Mouse (Mus musculus): ENCODE data around the gene Mpig6b. TPM values are rescaled to one million over a fixed set of nuclear protein-coding genes. Genes with fewer than 3 reads are reported as not detected.

Mpig6b gene
- polyA plus RNA-seq, 1 experiment: 0.25 TPM

DNA sequence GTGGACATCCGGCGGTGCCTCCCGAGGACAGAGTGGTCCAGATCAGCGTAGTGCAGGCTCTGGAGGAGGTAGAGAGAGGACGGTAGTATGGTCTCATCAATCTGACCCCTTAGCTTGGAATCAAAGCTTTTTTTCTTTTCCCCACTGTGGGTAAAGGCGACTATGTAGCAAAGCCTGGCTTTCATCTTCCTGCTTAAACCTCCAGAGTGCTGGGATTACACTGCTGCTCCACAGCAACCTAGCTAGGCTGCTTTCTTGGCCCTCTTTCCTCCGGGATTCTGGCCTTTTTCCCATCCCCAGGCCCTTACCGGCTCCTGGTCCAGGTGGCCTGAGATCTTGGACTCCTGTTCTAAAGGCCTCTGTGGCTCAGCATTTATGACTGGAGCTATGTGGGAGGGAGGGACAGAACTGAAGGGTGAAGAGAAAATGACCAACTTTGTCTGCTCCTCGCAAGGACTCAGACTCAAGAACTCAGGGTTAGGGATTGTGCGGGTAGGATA lies 1.6 kb downstream of the Mpig6b start:
- Histone ChIP-seq H3K4me3 (replicated peaks; ENCODE audit: insufficient read depth, low read depth, low read length) (no peak overlapping the region), H3K27me3 (ENCODE audit: control insufficient read depth, insufficient read depth, low read length) (no peaks in the 10 kb centered on the region), H3K4me1 (ENCODE audit: control insufficient read depth, insufficient read depth, low read length) (peaks cover 43% of the 10 kb centered on the region), H3K27ac (ENCODE audit: insufficient read depth, low read length) (peak overlapping the region; percentile 82)
- no peak for TF ChIP-seq POLR2A (IDR thresholded peaks at IDR 0.05; ENCODE audit: borderline replicate concordance, insufficient read depth, low read length)
- no peak for TF ChIP-seq CTCF (IDR thresholded peaks at IDR 0.05; ENCODE audit: borderline replicate concordance, insufficient read depth, low read depth, low read length)
- 19% methylated on average over 10 of the region's 10 CpGs for WGBS
- peak; percentile 73 to 79 for DNase-seq

DNA sequence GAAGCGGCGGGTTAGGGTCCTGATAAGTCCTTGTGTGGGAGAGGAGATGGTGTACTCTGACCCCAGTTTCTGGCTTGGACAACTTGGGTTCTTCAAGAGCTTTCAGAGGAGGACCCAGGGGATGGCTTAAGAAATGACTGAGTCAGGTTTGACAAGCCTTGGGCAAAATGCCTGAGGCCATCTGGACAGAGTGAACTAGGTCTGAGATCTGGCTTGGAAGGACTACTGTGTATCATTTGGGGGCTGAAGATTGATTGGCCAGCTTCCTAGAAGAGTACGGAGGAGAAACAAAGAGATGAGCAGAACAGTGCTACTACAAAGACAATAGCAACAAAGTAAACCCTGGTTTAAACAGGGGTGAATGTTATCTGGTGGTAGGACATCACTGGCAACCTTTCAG lies 2.5 kb downstream of the Mpig6b start:
- H3K4me3 ChIP-seq (replicated peaks; ENCODE audit: insufficient read depth, low read depth, low read length): no peak overlapping the region
- TF ChIP-seq CTCF (IDR thresholded peaks at IDR 0.05; ENCODE audit: borderline replicate concordance, insufficient read depth, low read depth, low read length) (no peak), POLR2A (IDR thresholded peaks at IDR 0.05; ENCODE audit: borderline replicate concordance, insufficient read depth, low read length) (no peak)
- WGBS: 49% methylated on average over 3 of the region's 3 CpGs
- no peaks in the 10 kb centered on the region for H3K27me3 ChIP-seq (ENCODE audit: control insufficient read depth, insufficient read depth, low read length)
- peak in 1 of 2 experiments; percentile 50 for DNase-seq
- peaks cover 34% of the 10 kb centered on the region for H3K4me1 ChIP-seq (ENCODE audit: control insufficient read depth, insufficient read depth, low read length)
- no peak overlapping the region for H3K27ac ChIP-seq (ENCODE audit: insufficient read depth, low read length)

DNA sequence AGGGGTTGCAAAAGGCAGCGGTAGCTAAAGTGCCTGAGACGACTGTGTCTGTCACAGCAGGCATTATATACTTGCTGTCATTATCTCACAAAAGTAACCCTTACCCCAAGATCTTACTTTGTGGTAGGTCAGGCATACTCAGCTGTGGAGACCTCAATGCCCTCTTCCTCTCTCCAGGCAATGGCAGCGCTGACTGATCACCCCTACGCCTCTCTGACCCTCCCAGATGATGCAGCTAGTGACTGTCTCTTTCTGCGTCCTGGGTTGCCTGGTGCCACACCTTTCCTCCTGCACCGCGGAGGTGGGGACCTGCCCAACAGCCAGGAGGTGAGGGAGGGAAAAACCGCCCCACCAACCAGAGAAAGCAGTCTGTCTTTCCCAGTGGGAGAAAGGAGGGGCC lies 4.7 kb downstream of the Mpig6b start:
- Histone ChIP-seq H3K4me1 (ENCODE audit: control insufficient read depth, insufficient read depth, low read length) (peaks cover 33% of the 10 kb centered on the region), H3K27ac (ENCODE audit: insufficient read depth, low read length) (no peak overlapping the region), H3K27me3 (ENCODE audit: control insufficient read depth, insufficient read depth, low read length) (no peaks in the 10 kb centered on the region), H3K4me3 (replicated peaks; ENCODE audit: insufficient read depth, low read depth, low read length) (no peak overlapping the region)
- TF ChIP-seq POLR2A (IDR thresholded peaks at IDR 0.05; ENCODE audit: borderline replicate concordance, insufficient read depth, low read length) (no peak), CTCF (IDR thresholded peaks at IDR 0.05; ENCODE audit: borderline replicate concordance, insufficient read depth, low read depth, low read length) (no peak)
- no peak for DNase-seq
- WGBS: 73% methylated on average over 8 of the region's 8 CpGs

DNA sequence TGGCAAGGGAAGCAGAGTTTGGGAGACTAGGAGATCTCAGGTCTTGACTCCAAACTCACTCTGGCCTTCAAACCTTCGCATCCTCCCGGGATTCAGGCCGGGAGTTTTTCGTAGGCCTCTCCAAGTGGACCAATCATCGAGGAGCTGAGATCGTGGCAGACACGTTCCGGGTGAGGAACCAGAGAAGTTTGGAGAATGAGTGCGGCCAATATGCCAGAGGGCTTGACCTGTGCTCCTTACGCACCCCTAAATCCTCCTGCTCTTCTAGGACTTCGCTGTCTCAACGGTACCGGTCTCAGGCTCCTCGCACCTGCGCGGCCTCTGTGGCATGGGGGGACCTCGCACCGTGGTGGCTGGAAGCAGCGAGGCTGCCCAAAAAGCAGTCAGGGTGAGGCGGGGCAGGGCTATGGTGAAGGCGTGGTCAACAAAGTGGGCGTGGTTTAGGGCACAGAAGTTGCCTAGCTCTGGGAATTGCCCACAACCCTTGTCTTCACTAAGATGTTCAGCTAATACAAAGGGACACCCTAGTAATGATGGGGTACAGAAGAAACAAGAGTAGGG lies 5.2 kb downstream of the Mpig6b start:
- TF ChIP-seq POLR2A (IDR thresholded peaks at IDR 0.05; ENCODE audit: borderline replicate concordance, insufficient read depth, low read length) (no peak), CTCF (IDR thresholded peaks at IDR 0.05; ENCODE audit: borderline replicate concordance, insufficient read depth, low read depth, low read length) (no peak)
- 53% methylated on average over 22 of the region's 22 CpGs for WGBS
- H3K4me3 ChIP-seq (replicated peaks; ENCODE audit: insufficient read depth, low read depth, low read length): no peak overlapping the region

DNA sequence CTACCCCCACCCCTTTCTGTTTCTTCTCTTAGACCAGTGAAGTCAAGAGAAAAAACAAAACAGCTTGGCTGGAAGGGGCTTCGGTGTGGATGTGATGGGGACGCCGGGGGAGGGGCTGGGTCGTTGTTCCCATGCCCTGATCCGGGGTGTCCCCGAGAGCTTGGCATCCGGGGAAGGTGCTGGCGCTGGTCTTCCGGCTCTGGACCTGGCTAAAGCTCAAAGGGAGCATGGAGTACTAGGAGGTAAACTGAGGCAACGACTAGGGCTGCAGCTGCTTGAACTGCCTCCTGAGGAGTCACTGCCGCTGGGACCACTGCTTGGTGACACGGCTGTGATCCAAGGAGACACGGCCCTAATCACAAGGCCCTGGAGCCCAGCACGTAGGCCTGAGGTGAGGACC lies 5.9 kb downstream of the Mpig6b start:
- peak in 1 of 2 experiments; percentile 36 for DNase-seq
- TF ChIP-seq CTCF (IDR thresholded peaks at IDR 0.05; ENCODE audit: borderline replicate concordance, insufficient read depth, low read depth, low read length) (no peak), POLR2A (IDR thresholded peaks at IDR 0.05; ENCODE audit: borderline replicate concordance, insufficient read depth, low read length) (no peak)
- WGBS: 9% methylated on average over 14 of the region's 14 CpGs
- Histone ChIP-seq H3K4me1 (ENCODE audit: control insufficient read depth, insufficient read depth, low read length) (peaks cover 28% of the 10 kb centered on the region), H3K4me3 (replicated peaks; ENCODE audit: insufficient read depth, low read depth, low read length) (peak overlapping the region; percentile 88), H3K27ac (ENCODE audit: insufficient read depth, low read length) (no peak overlapping the region), H3K27me3 (ENCODE audit: control insufficient read depth, insufficient read depth, low read length) (no peaks in the 10 kb centered on the region)

More for the DNA sequence above, 5.2 kb downstream of the Mpig6b start:
- Histone ChIP-seq H3K27me3 (ENCODE audit: control insufficient read depth, insufficient read depth, low read length) (no peaks in the 10 kb centered on the region), H3K4me1 (ENCODE audit: control insufficient read depth, insufficient read depth, low read length) (peaks cover 33% of the 10 kb centered on the region), H3K27ac (ENCODE audit: insufficient read depth, low read length) (0 out of 2 replicates have a peak overlapping the region, but pooled peaks have one; percentile 11)
- DNase-seq: peak in 1 of 2 experiments; percentile 34

DNA sequence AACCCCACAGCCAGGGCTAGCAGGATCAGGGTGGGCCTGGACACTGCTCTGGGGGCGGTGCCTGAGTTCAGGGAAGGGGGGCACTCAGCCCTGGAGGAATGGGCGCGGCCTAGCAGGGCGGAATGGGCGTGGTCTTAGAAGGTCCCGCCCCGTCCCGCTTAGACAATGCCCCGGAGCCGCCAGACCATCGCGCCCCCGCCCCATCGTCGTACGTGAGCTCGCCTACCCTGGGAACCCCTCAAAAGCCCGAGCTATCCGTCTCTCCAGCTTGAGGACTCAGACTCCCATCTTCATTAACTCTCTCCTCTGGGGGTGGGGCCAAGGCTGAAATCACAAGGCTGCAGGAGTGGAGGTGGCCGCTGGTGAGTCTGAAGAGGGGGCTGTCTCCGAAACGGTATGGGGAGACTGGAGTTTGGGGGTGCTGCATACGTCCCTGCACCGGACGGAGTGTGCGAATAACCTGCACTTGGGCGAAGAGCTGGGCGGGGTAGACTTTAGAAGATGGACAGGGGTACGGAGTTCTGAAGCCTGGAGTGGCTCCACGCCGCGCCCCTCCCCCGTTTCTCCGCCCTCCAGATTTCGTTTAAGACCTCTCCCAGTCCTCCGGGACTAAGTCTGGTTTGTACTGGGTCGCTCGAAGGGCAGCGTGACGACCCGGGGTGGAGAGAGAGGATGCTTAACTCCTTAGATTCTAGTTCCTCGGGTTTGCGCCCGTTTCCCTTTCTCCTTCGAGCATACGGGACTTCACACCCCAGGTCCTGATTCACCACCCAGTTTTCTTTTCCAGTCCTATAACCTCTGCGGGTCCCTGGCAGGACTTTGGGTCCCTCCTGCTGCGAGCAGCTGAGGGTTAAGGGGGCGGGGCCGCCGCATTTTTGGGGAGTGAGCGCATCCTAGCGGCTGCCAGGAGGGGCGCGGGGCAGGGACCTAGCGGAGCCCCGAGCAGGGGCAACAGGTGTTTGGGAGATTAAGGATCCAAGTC lies 6.8 kb downstream of the Mpig6b start, which contains the start of gene Ddah2:
Gene Ddah2, plus strand, starts transcription at position 125 of the 982 bp plus-strand sequence.
- Histone ChIP-seq H3K4me1 (ENCODE audit: control insufficient read depth, insufficient read depth, low read length) (peaks cover 24% of the 10 kb centered on the region), H3K4me3 (replicated peaks; ENCODE audit: insufficient read depth, low read depth, low read length) (peak within 1 kb of the TSS; percentile 88), H3K27ac (ENCODE audit: insufficient read depth, low read length) (peak within 1 kb of the TSS; percentile 3), H3K27me3 (ENCODE audit: control insufficient read depth, insufficient read depth, low read length) (no peaks in the 10 kb centered on the region)
- DNase-seq: peak; percentile 79 to 84
- WGBS: under 1% methylated on average over 57 of the region's 57 CpGs
- TF ChIP-seq POLR2A (IDR thresholded peaks at IDR 0.05; ENCODE audit: borderline replicate concordance, insufficient read depth, low read length) (peak; percentile 39; the same call in 1 of the 2 replicates), CTCF (IDR thresholded peaks at IDR 0.05; ENCODE audit: borderline replicate concordance, insufficient read depth, low read depth, low read length) (peak; percentile 46; the same call in 1 of the 2 replicates)

DNA sequence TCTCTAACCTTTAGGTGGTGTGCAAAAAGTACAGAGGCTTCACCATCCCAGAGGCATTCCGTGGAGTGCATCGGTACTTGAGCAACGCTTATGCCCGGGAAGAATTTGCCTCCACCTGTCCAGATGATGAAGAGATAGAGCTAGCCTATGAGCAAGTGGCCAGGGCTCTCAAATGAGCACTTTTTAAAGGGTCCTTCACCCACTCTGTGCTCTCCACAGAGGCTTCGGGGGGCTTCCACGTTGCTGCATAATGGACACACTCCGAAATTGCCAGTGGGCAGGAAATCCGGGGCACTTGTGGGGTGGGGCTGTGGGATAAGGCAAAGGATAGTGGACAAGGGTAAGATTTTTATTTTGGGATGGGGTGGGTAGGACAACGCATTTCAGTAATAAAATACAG lies 7.7 kb downstream of the Mpig6b start:
- Histone ChIP-seq H3K27ac (ENCODE audit: insufficient read depth, low read length) (no peak overlapping the region), H3K27me3 (ENCODE audit: control insufficient read depth, insufficient read depth, low read length) (no peaks in the 10 kb centered on the region), H3K4me1 (ENCODE audit: control insufficient read depth, insufficient read depth, low read length) (peaks cover 17% of the 10 kb centered on the region), H3K4me3 (replicated peaks; ENCODE audit: insufficient read depth, low read depth, low read length) (no peak overlapping the region)
- TF ChIP-seq POLR2A (IDR thresholded peaks at IDR 0.05; ENCODE audit: borderline replicate concordance, insufficient read depth, low read length) (no peak), CTCF (IDR thresholded peaks at IDR 0.05; ENCODE audit: borderline replicate concordance, insufficient read depth, low read depth, low read length) (no peak)
- DNase-seq: no peak
- WGBS: 61% methylated on average over 9 of the region's 9 CpGs

Data from cerebellum, adult 2 months (tissue).